Mouse (Mus musculus) B cell, adult 2 months (primary cell): ENCODE data around the gene Defb26.

Experiments
- DNase-seq, 2 experiments: peaks; one replicate each; pipeline ENCODE4 v3.0.0; 2022

Defb26 gene

DNA sequence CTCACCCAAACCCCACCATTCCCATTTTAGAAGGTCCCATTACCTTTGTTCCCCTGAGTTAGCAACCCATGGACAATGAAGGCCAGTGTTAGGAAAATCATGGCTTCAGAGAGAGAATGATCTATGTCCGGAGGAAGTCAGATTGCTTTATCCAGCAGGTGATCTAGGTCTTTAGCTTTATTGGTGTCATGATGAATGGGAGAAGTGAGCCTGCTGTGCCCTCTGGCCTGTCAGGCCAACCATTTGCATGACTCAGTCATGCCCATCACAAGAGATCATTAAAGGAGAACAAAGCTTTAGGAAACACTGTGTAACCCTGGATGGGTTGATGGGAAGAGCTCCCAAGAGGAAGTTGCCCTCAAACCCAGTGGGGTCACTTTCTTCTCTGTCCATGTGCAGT, at the start of gene Defb26:
Gene Defb26 (minus strand): TSS at position 101 of the 400 bp plus-strand sequence.
- no peak for DNase-seq

DNA sequence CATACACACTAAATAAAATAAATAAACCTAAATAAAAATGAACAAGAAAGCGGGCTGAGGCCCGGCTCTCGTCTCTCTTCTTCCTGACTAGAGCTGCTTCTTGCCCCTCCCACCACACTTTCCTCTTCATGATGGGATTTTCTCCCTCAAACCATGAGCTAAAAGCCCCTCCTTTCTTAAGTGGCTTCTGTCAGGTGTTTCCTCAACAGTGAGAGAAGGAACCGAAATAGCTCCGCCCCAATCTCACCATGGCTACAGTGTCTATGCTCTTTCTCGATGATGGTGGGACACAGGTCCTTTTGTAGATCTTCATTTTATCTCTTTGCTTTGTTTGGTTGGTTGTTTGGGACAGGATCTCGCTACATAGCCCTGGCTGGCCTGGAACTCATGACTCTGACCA, 45.2 kb upstream of the Defb26 start:
- no peak for DNase-seq

DNA sequence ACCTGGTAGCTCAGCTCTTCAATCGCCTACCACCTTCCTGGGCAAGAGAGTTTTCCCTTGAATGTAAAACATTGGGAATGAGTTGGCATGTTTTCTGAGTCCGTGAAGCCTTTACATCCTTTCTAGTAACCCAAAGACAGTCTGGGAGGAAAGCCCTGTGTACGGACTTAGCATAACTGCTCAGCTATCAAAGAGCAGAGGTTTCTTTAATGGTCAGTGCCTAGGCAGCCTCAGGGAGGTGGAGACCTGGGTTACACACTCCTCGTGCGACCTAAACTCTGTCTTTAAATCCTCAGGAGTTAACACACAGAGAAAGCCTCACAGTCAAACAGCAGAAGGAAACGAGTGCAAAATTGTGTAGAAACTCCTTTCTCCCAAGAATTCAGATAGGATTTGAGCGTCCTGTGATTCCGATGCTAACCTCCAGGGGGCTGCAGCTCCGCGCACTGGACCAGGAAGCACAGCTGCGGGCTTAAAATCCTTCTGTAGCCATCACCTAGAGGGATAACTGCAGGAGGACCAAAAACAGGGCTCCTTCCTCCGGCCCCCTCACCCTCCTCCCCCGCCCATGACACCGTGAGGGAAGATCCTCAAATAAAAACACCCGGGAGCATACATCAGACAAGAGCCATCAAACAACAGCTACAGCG, 42.4 kb upstream of the Defb26 start:
- peak; percentile 14 to 19 for DNase-seq

DNA sequence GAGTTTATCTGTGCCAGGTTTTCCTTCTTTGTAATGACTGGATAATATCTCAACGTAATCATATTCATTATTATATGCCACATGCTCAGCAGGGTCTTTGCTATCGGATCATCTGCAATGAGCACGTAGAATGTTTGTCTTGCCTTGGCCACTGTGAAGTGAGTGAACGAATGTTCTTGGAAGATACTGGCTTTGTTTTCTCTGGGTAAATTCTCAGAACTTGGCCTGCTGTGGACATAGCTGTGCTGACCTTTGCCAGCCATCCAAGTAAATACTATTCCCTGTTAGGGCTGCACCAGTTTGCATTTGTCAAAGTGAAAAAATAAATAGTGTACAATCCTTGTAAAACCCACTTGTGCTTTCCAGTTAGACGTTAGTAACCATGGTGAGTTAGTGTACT, 36.6 kb upstream of the Defb26 start:
- DNase-seq, result no peak

DNA sequence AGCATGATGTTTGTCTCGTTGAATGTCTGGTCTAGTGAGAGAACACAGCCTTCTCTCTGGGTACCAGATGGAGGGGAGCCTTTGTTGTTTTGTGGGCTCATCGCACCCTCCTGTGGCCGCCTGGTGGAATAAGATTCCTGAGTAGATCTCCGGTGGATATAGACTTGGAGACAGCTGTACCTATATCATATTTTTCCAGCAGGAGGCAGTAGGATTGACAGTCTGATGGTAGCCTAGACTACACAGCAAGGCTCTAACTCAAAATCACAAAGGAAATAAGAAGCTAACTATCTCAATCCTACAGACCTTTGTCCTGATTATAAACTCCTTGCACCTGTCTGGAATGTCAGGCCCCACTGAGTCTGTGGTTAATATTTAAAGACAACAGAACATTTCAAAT, 33.2 kb upstream of the Defb26 start:
- DNase-seq, result no peak

DNA sequence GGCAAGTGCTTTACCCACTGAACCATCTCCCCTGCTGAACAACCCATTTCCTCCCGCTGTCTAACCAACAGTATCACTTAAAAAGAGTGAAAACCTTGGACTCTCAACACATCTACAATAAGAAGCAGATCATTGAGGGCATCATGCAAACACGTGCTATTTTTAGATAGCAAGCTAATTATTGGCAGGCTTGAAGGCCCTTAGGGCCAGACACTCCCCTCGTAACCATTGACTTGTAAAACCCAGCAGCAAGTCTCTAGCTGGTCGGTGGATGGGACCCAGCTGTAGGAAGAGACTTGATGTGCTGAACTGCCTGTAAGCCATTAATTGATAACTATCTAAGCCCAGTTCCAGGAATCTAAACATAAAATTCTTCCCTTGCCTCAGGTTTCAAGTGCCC, 32.0 kb upstream of the Defb26 start:
- no peak for DNase-seq

DNA sequence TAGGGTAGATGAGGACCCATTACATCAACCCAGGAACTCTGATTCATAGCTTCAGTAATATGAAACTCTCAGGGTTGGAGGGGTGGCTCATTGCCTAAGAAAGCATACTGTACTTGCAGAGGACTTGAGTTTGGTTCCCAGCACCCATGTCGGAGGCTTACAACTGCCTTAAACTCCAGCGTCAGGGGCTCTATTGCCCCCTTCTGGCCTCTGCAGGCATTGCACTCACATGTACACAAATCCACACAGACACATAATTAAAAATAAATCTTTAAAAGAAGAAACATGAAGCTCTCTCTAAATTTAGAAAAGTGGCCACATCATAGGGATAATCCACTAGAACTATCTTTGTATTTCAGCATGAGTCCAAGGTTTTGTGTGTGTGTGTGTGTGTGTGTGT, 31.4 kb upstream of the Defb26 start:
- DNase-seq, result no peak

DNA sequence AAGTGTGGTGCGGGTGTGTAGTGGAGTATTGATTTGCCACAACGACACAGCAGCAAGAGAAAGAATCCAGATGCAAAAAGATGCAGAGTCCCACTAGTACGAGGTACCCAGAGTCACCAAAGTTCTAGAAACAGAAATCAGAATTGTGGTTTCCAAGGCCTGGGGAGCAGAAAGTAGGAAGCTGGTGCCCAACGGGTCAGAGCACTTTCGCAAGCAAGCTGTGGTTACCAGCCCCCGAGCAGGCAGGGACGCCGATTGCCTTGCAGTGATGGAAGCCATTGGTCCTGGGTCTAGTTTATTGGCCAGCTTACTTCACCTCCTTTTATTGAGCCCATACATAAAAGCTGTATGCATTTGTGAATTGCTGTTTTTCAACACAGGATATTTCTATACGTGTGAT, 30.5 kb upstream of the Defb26 start:
- DNase-seq, result no peak

DNA sequence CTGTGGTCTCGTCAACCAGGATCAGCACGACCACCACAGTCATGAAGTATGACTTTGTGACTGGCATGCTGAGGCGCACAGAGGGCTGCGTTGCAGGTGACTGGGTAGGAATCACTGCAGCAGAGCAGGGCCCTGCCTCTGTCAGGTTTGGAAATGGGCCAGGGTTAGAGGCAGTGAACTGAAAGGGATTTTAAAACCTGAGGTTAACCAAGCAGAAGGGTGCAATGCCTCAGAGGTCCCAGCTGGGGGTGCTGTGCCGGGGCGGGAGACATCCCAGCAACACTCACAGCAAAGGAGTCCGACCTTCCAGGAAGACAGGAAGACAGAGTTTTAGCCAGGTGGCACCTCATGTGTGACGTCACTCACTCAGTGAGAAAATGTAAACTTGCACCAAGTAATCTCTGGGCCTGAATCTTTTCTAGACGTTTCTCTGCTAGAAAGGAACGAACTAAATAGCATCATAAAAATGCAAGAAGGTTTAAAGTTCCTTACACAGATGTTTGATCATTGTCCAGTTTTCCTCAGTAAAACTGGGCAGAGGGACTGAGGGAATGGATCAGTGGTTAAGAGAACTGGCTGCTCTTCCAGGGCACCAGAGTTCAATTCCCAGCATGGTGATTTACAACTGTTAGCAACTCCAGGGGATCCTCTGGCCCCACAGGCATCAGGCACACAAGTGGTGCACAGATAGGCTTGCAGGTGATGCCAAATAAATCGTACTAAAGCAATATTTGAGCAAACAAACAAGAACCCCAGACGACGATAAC, 28.6 kb upstream of the Defb26 start, which contains the start of gene Defb29:
Gene Defb29 (minus strand): TSS at position 155 of the 767 bp plus-strand sequence.
- no peak for DNase-seq

DNA sequence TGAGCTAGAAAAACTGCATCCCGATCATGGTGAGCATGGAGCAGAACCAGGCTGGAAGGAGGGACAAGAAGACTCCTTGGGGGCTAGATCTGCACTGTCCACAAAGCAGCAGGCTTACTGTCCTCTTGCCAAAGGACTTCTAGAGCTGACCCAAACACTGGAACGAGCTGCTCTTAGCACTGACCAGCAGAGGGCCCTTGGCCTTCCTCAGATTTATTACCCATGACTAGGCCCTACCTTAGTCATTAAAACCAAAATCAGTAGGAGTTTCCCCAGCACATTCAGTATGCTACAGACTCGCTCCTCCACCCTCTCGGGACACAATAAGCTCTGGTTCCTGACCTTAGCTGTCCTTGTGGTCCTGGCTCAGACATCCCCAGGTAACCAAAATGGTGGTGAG, 6.5 kb upstream of the Defb26 start, which contains the start of gene Defb28:
Gene Defb28 (plus strand): TSS at position 275 of the 400 bp plus-strand sequence.
- DNase-seq, result no peak

DNA sequence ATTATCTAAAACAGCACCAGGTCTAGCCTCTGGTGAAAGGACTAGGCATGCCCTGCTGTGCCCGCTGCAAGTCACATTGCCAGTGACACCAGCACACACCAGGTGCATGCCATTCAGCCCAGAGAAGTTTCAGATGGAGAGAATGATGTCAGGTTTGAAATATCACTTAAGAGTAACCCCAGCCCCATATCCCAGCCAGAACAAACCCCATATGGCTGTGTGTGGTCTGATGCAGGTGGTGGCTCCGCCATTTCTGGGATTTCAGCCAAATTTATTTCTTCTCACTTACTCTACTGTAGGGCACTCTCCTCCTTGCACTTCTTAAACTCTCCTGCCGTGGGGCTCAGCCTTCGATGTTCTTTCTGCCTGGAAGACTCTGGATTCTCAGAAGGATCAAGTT, 4.6 kb upstream of the Defb26 start:
- no peak for DNase-seq

DNA sequence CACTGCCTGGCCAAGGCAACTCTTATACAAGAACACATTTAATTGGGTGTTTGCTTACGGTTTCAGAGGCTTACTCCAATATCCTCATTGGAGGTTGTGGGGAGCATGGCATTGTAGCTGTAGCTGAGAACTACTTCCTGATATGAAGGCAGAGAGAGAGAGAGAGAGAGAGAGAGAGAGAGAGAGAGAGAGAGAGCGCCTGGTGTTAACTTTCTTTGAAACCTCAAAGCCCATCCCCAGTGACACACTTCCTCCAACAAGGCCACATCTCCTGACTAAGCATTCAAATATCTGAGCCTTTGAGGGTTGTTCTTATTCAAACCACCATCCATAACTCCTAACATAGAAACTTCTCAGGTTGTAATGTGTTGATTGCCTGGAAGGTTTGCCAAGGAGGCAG, 7.5 kb downstream of the Defb26 start:
- DNase-seq, result no peak

DNA sequence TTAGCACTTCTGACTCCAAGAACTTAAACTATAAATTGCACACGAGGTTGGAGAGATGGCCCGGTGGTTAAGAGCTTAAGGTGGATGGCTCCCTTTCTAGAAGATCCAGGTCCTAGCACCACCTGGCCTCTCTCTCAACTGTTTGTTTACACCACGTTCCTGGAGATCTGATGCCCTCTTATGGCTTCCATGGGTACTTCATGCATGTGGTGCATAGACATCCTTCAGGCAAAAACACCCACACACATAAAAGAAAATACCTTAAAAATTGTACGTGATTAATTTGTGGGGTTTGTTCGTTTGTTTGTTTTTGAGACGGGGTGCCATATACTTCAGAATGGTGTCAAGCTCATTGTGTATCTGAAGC, 10.6 kb downstream of the Defb26 start:
- no peak for DNase-seq

DNA sequence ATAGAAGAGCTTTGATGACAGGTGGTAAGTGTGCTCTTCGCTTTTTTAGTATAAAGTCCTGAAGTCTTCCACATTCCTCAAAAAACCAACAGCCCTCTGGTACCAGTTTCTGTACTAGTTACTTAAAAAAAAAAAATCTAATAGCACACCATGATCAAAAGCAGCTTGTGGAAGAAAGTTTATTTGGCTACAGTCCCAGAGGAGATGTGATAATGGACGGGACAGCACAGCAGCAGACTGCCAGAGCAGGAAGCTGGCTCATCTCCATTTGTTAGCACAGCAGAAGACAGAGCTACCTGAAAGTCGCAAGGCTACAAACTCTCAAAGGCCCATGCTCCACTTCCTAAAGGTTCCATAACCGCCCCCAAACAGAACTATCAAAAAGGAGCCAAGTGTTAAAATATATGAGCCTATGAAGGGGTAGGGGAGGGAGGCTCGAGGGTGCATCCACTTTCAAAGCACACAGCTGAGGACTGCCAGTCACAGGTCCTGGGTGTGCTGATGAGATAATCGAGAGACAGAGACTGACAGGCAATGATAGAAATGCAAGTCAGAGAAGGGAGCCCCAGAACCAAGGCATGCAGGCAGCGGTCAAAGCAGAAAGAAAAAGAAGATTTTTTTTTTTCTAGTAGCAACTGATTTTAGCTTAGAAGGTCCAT, 11.2 kb downstream of the Defb26 start:
- DNase-seq, result no peak

DNA sequence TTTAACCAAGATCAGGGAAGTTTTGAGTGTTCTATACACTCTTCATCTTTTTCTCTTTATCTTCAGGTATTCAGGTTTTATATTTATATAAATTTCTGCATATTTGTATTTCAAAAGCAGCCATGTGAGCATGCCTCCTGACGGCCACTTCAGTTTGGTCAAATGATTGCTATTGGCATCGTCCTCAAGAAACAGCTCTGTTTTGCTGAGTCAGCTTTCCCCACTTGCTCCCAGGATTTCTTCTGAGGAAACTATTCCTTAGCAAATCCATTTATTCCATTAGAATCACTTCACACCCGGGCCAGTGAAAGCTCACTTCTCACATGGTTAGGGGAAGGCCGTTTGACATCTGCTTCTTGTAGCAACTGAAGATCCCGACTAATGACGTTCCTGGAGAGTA, 13.5 kb downstream of the Defb26 start:
- no peak for DNase-seq

DNA sequence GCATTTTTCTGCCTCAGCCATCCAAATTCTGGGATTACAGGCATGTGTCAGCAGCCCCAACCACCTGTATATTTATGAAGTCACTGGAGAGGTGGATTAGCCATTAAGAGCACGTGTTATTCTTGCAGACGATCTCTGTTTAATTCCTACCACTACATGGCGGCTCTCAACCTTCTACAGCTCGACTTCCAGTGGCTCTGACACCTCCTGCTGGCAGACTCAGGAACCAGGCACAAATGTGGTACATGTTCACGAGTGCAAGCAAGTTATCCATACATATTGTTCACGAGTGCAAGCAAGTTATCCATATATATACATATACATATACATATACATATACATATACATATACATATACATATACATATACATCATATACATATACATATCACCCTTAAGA, 18.3 kb downstream of the Defb26 start:
- DNase-seq, result no peak

DNA sequence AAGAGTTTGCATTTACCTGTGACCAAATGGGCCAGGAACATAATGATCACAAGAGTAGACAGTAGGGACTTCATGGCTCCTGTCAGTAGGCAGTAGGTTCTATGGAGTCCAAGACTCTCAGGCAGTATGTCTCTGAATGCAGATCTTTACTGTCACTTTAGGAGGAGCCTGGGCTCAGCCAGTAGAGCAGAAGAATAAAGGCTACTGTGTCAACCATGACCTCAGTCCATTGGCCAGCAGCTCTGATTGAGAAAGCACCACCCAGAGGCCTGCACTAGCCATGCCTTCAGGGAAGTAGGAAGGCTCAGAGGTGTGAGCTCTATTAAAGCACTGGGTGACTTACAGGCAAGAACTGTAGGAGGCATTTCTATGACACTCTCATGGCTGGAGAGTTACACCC, 21.5 kb downstream of the Defb26 start, which contains the start of gene Defb22:
Gene Defb22 (minus strand): TSS at position 101 of the 400 bp plus-strand sequence.
- no peak for DNase-seq

DNA sequence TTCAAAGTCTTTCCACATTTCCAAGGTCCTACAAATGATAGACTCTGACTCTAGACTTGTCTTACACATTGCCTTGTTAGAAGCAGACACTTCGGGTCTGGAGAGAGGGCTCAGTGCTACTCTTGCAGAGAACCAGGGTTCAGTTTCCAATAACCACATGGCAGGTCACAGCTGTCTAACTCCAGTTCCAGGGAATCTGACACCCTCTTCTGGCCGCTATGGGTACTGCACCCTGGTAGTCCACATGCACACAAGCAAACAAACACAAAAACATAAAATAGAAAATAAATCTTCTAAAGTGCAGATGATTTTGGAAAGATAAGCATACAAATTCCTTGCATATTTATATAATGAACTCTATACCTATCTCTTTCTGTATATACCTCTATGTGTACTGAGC, 24.5 kb downstream of the Defb26 start:
- DNase-seq, result peak; percentile 11 to 27

DNA sequence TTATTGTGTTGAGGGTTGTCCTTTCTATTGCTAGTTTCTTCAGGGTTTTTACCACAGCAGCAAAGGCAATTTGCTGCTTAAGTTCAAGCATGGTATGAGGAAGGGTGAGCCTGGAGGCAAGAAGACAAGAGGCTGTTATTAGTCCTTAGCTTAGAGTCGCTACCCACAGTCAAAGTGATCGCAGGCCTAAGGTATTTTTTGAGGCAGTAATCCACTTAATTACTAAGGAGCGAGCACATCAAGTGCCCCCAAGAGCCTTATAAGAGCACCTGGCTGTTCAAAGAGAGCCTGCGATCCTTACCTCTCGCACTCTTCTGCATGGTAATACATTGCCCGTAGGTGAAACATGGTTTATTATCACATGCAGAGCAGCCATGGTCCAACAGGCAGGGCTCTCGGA, 29.8 kb downstream of the Defb26 start:
- DNase-seq, result no peak

DNA sequence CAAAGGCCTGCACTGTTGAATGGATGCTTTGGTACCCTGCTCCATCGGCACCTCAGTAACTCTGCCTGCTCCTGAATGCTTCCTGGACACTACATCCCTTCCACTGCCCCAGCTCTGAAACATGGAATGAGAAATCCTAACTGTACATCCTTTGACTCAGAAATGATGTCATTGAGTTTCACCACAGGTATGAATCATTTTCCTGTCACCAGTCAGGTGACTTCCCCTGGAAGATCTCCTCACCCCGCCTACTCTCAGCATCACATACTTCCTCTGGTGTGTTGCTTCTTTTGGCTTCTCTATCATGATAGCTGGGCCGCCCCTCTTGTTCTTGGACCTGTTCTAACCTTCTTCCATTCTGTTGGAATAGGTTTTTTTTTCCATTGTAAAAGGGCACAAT, 30.6 kb downstream of the Defb26 start:
- DNase-seq, result no peak

DNA sequence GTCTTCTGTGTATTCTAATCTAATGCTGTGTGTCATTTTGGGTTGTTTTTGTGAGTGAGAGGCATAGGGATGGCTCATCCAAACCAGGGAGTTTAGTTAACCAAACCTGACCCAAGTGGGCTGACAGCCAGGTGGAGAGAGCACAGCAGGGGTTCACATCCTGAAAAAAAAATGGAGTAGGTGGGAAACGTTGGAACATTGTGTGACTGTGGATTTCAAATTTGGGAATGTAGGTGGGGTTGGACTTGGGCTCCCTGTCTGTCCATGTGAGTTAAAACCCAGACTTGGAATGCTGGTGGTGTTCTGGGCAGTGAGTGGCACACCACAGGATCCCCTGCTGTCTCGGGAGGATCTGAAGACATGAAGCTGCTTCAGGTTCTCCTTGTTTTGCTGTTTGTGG, 34.7 kb downstream of the Defb26 start, which contains the start of gene Defb20:
Gene Defb20 (plus strand): TSS at position 301 of the 400 bp plus-strand sequence.
- no peak for DNase-seq

DNA sequence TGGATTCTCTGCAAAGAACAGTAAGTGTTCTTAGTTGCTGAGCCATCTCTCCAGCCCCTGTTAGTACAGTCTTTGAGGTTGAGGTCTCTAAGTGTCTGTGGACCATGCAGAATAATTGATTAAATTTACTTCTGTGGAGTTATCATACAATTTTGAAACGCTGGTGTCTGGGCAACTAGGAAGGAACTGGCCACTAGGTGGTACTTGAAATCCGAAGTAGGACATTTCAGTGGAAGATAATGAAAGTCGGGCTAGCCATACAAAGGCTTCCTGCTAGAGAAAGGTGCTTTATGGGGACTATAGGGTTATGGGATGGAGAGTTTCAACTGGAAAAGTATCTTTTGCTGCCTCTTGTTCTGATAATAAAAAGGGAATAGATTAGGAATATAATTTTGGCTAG, 39.1 kb downstream of the Defb26 start:
- no peak for DNase-seq

DNA sequence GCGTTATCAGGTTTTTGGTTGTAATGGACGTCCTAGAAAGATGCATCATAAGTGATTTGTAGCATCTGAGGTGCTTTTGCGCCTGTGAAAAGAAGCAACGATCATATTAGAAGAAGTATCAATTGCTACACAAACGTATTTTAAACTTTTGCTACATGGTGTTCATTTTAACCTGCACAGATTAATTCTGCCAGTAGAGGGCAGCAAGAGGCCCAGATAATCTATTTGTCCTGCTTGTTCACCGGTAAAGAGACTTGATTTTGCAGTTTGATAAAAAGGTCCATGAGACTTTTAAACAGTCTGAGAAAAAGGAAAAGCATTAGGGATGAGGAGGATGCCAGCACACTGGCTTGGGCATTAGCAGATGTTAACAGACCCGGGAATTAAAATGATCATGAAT, 40.5 kb downstream of the Defb26 start:
- DNase-seq, result peak; percentile 53

DNA sequence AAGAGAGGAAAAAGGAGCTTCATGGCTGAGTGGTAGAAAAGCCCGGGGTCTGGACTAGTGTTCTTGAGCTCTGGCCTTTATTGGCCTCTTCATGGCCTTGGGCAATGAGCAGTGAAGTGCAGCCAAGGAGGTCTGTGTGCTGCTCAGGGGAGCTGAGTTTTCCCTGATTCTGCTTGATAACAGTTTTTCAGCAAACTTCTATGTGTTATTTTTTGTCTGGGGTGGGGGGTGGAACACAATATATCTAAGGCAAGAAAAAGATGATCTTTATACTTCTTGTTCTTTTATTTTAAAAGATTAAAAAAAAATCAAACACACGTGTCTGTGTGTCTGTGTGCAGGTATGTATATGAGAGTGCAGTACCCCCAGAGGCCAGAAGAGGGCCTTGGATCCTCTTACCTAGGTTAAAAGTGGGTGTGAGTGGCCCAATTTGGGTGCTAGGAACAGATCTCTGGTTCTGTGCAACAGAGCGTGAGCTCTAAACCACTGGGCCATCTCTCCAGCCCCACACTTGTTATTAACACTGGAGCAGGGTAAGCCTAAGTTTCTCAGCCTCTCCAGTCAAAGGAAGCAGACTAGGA, 46.8 kb downstream of the Defb26 start, which contains the start of gene Defb23:
Gene Defb23 (minus strand): TSS at position 51 of the 581 bp plus-strand sequence.
- DNase-seq, result no peak
